Mouse (Mus musculus) limb, embryonic 14.5 days (tissue): ENCODE results near the gene Boc. TPM values are rescaled to one million over a fixed set of nuclear protein-coding genes. Genes with fewer than 3 reads are reported as not detected.

ENCODE experiments used
- ATAC-seq: fragments of 200-750 bp; cut with Nextera tagmentation; 2 replicates; pipeline ENCODE4 v1.8.0; 2017; ENCODE audit warnings: low read depth, moderate number of reproducible peaks, moderate TSS enrichment; ENCODE audit not compliant: low FRiP score
- DNase-seq: peaks from one replicate; pipeline ENCODE4 v3.0.0-alpha.2; 2015; ENCODE audit warnings: low spot score
- H3K27ac ChIP-seq: fragments of 300-500 bp; sonication (generic); replicated peaks from 2 replicates; pipeline ENCODE4 v1.5.1; 2014; ENCODE audit warnings: low read depth, mild to moderate bottlenecking, low read length, moderate library complexity, mixed read lengths
- H3K27me3 ChIP-seq: fragments of 300-500 bp; sonication (generic); 2 replicates; pipeline ENCODE4 v1.6.1; 2014; ENCODE audit warnings: low read length, mixed read lengths; ENCODE audit not compliant: control insufficient read depth, insufficient read depth
- H3K36me3 ChIP-seq: fragments of 300-500 bp; sonication (generic); 2 replicates; pipeline ENCODE4 v1.6.1; 2014; ENCODE audit warnings: mild to moderate bottlenecking, low read length, moderate library complexity, mixed read lengths; ENCODE audit not compliant: control insufficient read depth, insufficient read depth
- H3K4me1 ChIP-seq: fragments of 300-500 bp; sonication (generic); 2 replicates; pipeline ENCODE4 v1.6.1; 2014; ENCODE audit warnings: antibody characterized with exemption, low read length, mixed read lengths; ENCODE audit not compliant: control insufficient read depth, insufficient read depth
- H3K4me2 ChIP-seq: fragments of 300-500 bp; sonication (generic); replicated peaks from 2 replicates; pipeline ENCODE4 v1.6.1; 2014; ENCODE audit warnings: low read depth, mild to moderate bottlenecking, low read length, moderate library complexity; ENCODE audit not compliant: severe bottlenecking
- H3K4me3 ChIP-seq: fragments of 300-500 bp; sonication (generic); replicated peaks from 2 replicates; pipeline ENCODE4 v1.5.1; 2014; ENCODE audit warnings: low read length
- H3K9ac ChIP-seq: fragments of 300-500 bp; sonication (generic); 2 replicates; pipeline ENCODE4 v1.6.1; 2014; ENCODE audit warnings: mild to moderate bottlenecking, low read depth, low read length, moderate library complexity; ENCODE audit not compliant: severe bottlenecking
- H3K9me3 ChIP-seq: fragments of 300-500 bp; sonication (generic); 2 replicates; pipeline ENCODE4 v1.6.1; 2016; ENCODE audit warnings: low read length; ENCODE audit not compliant: control insufficient read depth
- POLR2A ChIP-seq: fragments of 200-500 bp; IDR thresholded peaks from 2 replicates; pipeline ENCODE4 v1.8.0; 2012; ENCODE audit warnings: inconsistent platforms, mild to moderate bottlenecking, moderate library complexity, borderline replicate concordance; ENCODE audit not compliant: insufficient read depth, insufficient read length; ENCODE audit errors: extremely low read depth
- WGBS: fragments of 180-500 bp; shearing (Covaris S2); extraction: QIAGEN DNeasy Blood & Tissue Kit; methylation state at CpG from one replicate; pipeline ENCODE4 v1.1.7; 2014; 5-methylcytosine and 5-hydroxymethylcytosine counted together
- polyA plus RNA-seq, 2 experiments: library from polyadenylated mRNA; depleted of rRNA in 1 of 2; stranded (reverse) in 1 of 2; unstranded in 1 of 2; fragments of >200 nt; fragmentation: Nextera tagmentation in 1 of 2; extraction: Ambion mirVana in 1 of 2; gene quantifications; 2 replicates each; pipeline versions ENCODE4 v1.2.1 to v1.2.3; 2012 to 2014

Boc gene
- polyA plus RNA-seq, 2 experiments, result 59.8 to 91.4 TPM

- H3K9ac ChIP-seq, result no peak overlapping the region
- no peak overlapping the region for H3K4me3 ChIP-seq
- 44% methylated on average over 10 of the region's 10 CpGs for WGBS
- DNase-seq (no peak), ATAC-seq (peak; percentile 14; the same call in 1 of the 2 replicates)
- H3K36me3 ChIP-seq, result peaks cover 78% of the 10 kb centered on the region
- no peaks in the 10 kb centered on the region for H3K27me3 ChIP-seq
- no peak overlapping the region for H3K4me2 ChIP-seq
- peak overlapping the region; percentile 59 for H3K27ac ChIP-seq
- no peak for TF ChIP-seq POLR2A
- no peaks in the 10 kb centered on the region for H3K9me3 ChIP-seq
- peaks cover 33% of the 10 kb centered on the region for H3K4me1 ChIP-seq
These were observed 51.4 kb downstream of the Boc start for GRCm38 (mm10) chr16:44507027-44507929.

GRCm38 (mm10) chr16:44505243-44505642, 53.5 kb downstream of the Boc start:
- no peaks in the 10 kb centered on the region for H3K27me3 ChIP-seq
- no peak for ATAC-seq
- WGBS, result 87% methylated on average over 1 of the region's 1 CpGs

GRCm38 (mm10) chr16:44502895-44503575, 55.7 kb downstream of the Boc start:
- Histone ChIP-seq H3K4me3 (no peak overlapping the region), H3K9me3 (no peaks in the 10 kb centered on the region), H3K36me3 (peaks cover 84% of the 10 kb centered on the region), H3K4me1 (peaks cover 23% of the 10 kb centered on the region), H3K27ac (0 out of 2 replicates have a peak overlapping the region, but pooled peaks have one; percentile 8), H3K9ac (no peak overlapping the region), H3K4me2 (no peak overlapping the region), H3K27me3 (no peaks in the 10 kb centered on the region)
- no peak for TF ChIP-seq POLR2A
- 74% methylated on average over 8 of the region's 8 CpGs for WGBS
- DNase-seq (peak; percentile 60), ATAC-seq (peak; percentile 47; the same call in 1 of the 2 replicates)

More at GRCm38 (mm10) chr16:44505243-44505642, 53.5 kb downstream of the Boc start:
- no peak overlapping the region for H3K4me3 ChIP-seq
- no peak for DNase-seq
- H3K9me3 ChIP-seq, result no peaks in the 10 kb centered on the region
- no peak overlapping the region for H3K9ac ChIP-seq
- H3K4me2 ChIP-seq, result no peak overlapping the region
- TF ChIP-seq POLR2A, result no peak
- H3K4me1 ChIP-seq, result peaks cover 29% of the 10 kb centered on the region
- peaks cover 84% of the 10 kb centered on the region for H3K36me3 ChIP-seq
- H3K27ac ChIP-seq, result no peak overlapping the region

GRCm38 (mm10) chr16:44502325-44502724, 56.4 kb downstream of the Boc start:
- H3K36me3 ChIP-seq, result peaks cover 84% of the 10 kb centered on the region
- peaks cover 16% of the 10 kb centered on the region for H3K4me1 ChIP-seq
- H3K4me3 ChIP-seq, result no peak overlapping the region
- no peak overlapping the region for H3K27ac ChIP-seq
- WGBS, result 78% methylated on average over 7 of the region's 7 CpGs
- no peak for ATAC-seq
- TF ChIP-seq POLR2A, result no peak
- H3K9ac ChIP-seq, result no peak overlapping the region
- no peak overlapping the region for H3K4me2 ChIP-seq
- no peaks in the 10 kb centered on the region for H3K9me3 ChIP-seq
- DNase-seq, result no peak
- no peaks in the 10 kb centered on the region for H3K27me3 ChIP-seq

GRCm38 (mm10) chr16:44501783-44502182, 56.9 kb downstream of the Boc start:
- H3K9me3 ChIP-seq, result no peaks in the 10 kb centered on the region
- no peak for DNase-seq
- no peak for TF ChIP-seq POLR2A
- H3K27ac ChIP-seq, result no peak overlapping the region
- 89% methylated on average over 10 of the region's 10 CpGs for WGBS
- peaks cover 88% of the 10 kb centered on the region for H3K36me3 ChIP-seq
- no peak overlapping the region for H3K4me2 ChIP-seq
- peaks cover 10% of the 10 kb centered on the region for H3K4me1 ChIP-seq
- H3K9ac ChIP-seq, result no peak overlapping the region
- H3K4me3 ChIP-seq, result no peak overlapping the region
- ATAC-seq, result no peak
- H3K27me3 ChIP-seq, result no peaks in the 10 kb centered on the region
